ENCODE assay signal across 8 mouse cellular contexts in the genomic region with DNA sequence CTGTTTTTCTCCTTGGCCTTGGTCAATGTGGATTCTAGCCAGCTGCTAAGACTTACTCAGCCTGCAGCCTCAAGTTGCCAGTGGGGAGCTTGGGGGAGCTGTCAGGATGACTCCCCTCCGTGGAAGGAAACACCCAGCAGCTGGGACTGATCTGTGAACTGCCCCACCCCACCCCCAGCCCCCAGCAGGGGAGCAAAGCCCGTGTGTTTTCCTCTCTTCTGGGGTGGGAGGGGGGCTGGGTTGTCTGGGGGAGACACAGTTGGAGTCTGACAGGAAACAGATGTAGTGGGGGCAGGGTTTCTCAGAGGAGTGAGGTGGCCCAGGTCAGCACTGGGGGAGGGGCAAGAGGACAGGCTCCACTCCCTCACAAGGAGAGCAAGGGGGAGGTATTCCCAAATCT. TPM values are rescaled to one million over a fixed set of nuclear protein-coding genes. Genes with fewer than 3 reads are reported as not detected.
DNase-seq lines count a peak whose midpoint lies in the region; ATAC-seq and TF ChIP-seq lines count a peak whose summit lies in the region.

No protein-coding gene starts in this region.

- no peaks in the 10 kb centered on the region for H3K27me3 ChIP-seq in lung, embryonic 14.5 days (ENCODE audit: insufficient read depth, low read length)
- no peaks in the 10 kb centered on the region for H3K27me3 ChIP-seq in stomach, embryonic 15.5 days (replicated peaks)

- no peaks in the 10 kb centered on the region for H3K9me3 ChIP-seq in lung, embryonic 14.5 days (ENCODE audit: low read depth, low read length)
- H3K9me3 ChIP-seq in stomach, embryonic 15.5 days = no peaks in the 10 kb centered on the region

- H3K27ac ChIP-seq in lung, embryonic 14.5 days (ENCODE audit: low read depth) = peak overlapping the region; percentile 86
- H3K27ac ChIP-seq in embryonic fibroblast, embryonic 13.5 days (ENCODE audit: insufficient read depth, low read length) = peak overlapping the region; percentile 32
- peak overlapping the region; percentile 59 for H3K27ac ChIP-seq in stomach, embryonic 15.5 days

- no peak overlapping the region for H3K4me3 ChIP-seq in lung, embryonic 14.5 days (ENCODE audit: low read depth, low read length)
- no peak overlapping the region for H3K4me3 ChIP-seq in lung, adult 2 months (replicated peaks; ENCODE audit: extremely low read depth, low read depth, low read length)
- H3K4me3 ChIP-seq in embryonic fibroblast, embryonic 13.5 days (ENCODE audit: insufficient read depth, low read length) = no peak overlapping the region
- no peak overlapping the region for H3K4me3 ChIP-seq in stomach, embryonic 15.5 days (replicated peaks)

- DNase-seq in lung, embryonic 14.5 days = peak; percentile 84
- DNase-seq in lung, adult 2 months = no peak
- peak; percentile 86 for DNase-seq in kidney, postnatal 10 days
- DNase-seq in adrenal gland, adult 18-20 months (ENCODE audit: low spot score in 2 of 2) = no peak
- no peak for DNase-seq in layer of hippocampus, adult 9-11 months

- peaks cover 37% of the 10 kb centered on the region; the same call in 1 of the 2 replicates for H3K36me3 ChIP-seq in lung, embryonic 14.5 days (ENCODE audit: insufficient read depth)
- no peaks in the 10 kb centered on the region for H3K36me3 ChIP-seq in stomach, embryonic 15.5 days

- H3K4me2 ChIP-seq in lung, embryonic 14.5 days = no peak overlapping the region
- no peak overlapping the region for H3K4me2 ChIP-seq in stomach, embryonic 15.5 days

- TF ChIP-seq POLR2A in lung, adult 2 months (IDR thresholded peaks at IDR 0.05; ENCODE audit: borderline replicate concordance, extremely low read depth, low read depth, low read length) = no peak
- TF ChIP-seq POLR2A in embryonic fibroblast, embryonic 13.5 days (IDR thresholded peaks at IDR 0.05; ENCODE audit: low read depth, low read length) = no peak

- 5% methylated on average over 2 of the region's 2 CpGs for WGBS in lung, embryonic 14.5 days
- WGBS in lung, adult 2 months = 10% methylated on average over 2 of the region's 2 CpGs
- 10% methylated on average over 2 of the region's 2 CpGs for WGBS in stomach, embryonic 15.5 days

- ATAC-seq in lung, embryonic 14.5 days (ENCODE audit: insufficient read depth) = peak; percentile 86
- peak; percentile 75 for ATAC-seq in stomach, embryonic 15.5 days (ENCODE audit: insufficient read depth, low FRiP score, low read depth)
- ATAC-seq in megakaryocyte progenitor cell, adult 5-6 weeks (replicated peaks; ENCODE audit: poor library complexity) = no peak

- H3K4me1 ChIP-seq in lung, embryonic 14.5 days (ENCODE audit: insufficient read depth) = peaks cover 18% of the 10 kb centered on the region
- no peaks in the 10 kb centered on the region for H3K4me1 ChIP-seq in lung, adult 2 months (ENCODE audit: control insufficient read depth, insufficient read depth, low read length)
- peaks cover 9% of the 10 kb centered on the region for H3K4me1 ChIP-seq in embryonic fibroblast, embryonic 13.5 days (ENCODE audit: control insufficient read depth, insufficient read depth, low read length)
- peaks cover 27% of the 10 kb centered on the region for H3K4me1 ChIP-seq in stomach, embryonic 15.5 days

- TF ChIP-seq CTCF in lung, embryonic 14.5 days (IDR thresholded peaks at IDR 0.05; ENCODE audit: low read depth) = no peak
- TF ChIP-seq CTCF in lung, adult 2 months (IDR thresholded peaks at IDR 0.05; ENCODE audit: insufficient read depth, low read length) = no peak
- TF ChIP-seq CTCF in embryonic fibroblast, embryonic 13.5 days (IDR thresholded peaks at IDR 0.05; ENCODE audit: borderline replicate concordance, insufficient read depth, low read length) = no peak

- H3K9ac ChIP-seq in lung, embryonic 14.5 days = no peak overlapping the region; the same call in 1 of the 2 replicates
- no peak overlapping the region for H3K9ac ChIP-seq in stomach, embryonic 15.5 days

RNA-seq across cellular contexts. Expression of gene Ppif, which starts 24.5 kb away (rescaled TPM):
- polyA plus RNA-seq in lung, embryonic 14.5 days (2014; fragmentation: Nextera tagmentation; extraction: Ambion mirVana) = 29.2 and 30.4 TPM in 2 replicates
- 28.9 and 32.4 TPM in 2 replicates for polyA plus RNA-seq in lung, adult 2 months (2012; rRNA removed)
- polyA plus RNA-seq in embryonic fibroblast, embryonic 13.5 days (2011; ENCODE audit: insufficient read length, low read depth, missing spikeins) = 11.3 and 11.6 TPM in 2 replicates
- 47.7 and 48.5 TPM in 2 replicates for polyA plus RNA-seq in stomach, embryonic 15.5 days (2015; fragmentation: Nextera tagmentation; extraction: Ambion mirVana)
- 10 to 100 TPM; 21.3 to 32.1 TPM for total RNA-seq in adrenal gland, adult 18-20 months (2021)
- total RNA-seq in megakaryocyte progenitor cell, adult 5-6 weeks (2015) = 87.8 and 114 TPM in 2 replicates
- total RNA-seq in megakaryocyte progenitor cell, adult 5-6 weeks (2017) = 20.4 and 31.9 TPM in 2 replicates

RNA-seq across cellular contexts. Expression of gene Zcchc24, which starts 50.4 kb away (rescaled TPM):
- 29.6 and 29.8 TPM in 2 replicates for polyA plus RNA-seq in lung, embryonic 14.5 days (2014; fragmentation: Nextera tagmentation; extraction: Ambion mirVana)
- 41.7 and 44.9 TPM in 2 replicates for polyA plus RNA-seq in lung, adult 2 months (2012; rRNA removed)
- 116 and 122 TPM in 2 replicates for polyA plus RNA-seq in embryonic fibroblast, embryonic 13.5 days (2011; ENCODE audit: insufficient read length, low read depth, missing spikeins)
- polyA plus RNA-seq in stomach, embryonic 15.5 days (2015; fragmentation: Nextera tagmentation; extraction: Ambion mirVana) = 25.7 and 26.9 TPM in 2 replicates
- 10 to 100 TPM; 18.4 to 30.0 TPM for total RNA-seq in adrenal gland, adult 18-20 months (2021)
- total RNA-seq in megakaryocyte progenitor cell, adult 5-6 weeks (2015) = 1.2 and 1.3 TPM in 2 replicates
- total RNA-seq in megakaryocyte progenitor cell, adult 5-6 weeks (2017) = 0.41 and 0.92 TPM in 2 replicates

Comparison
In these comparisons a context has a peak if more than half of its experiments do, and no peak if none do; other contexts are left out.
1. DNase-seq: peak in lung, embryonic 14.5 days (single experiment) and kidney, postnatal 10 days (single experiment); none in lung, adult 2 months (single experiment), adrenal gland, adult 18-20 months (0 of 2) and layer of hippocampus, adult 9-11 months (single experiment).
2. H3K27ac ChIP-seq: peak in every context shown above with its lines; median percentile 86 in lung, embryonic 14.5 days; 59 in stomach, embryonic 15.5 days; 32 in embryonic fibroblast, embryonic 13.5 days.